Mouse (Mus musculus) neural tube, embryonic 15.5 days (tissue): ENCODE data around the gene Rbm15. TPM values are rescaled to one million over a fixed set of nuclear protein-coding genes. Genes with fewer than 3 reads are reported as not detected.

Experiments
- ATAC-seq: fragments of 200-750 bp; cut with Nextera tagmentation; 2 replicates; pipeline ENCODE4 v1.8.0; 2017; ENCODE audit warnings: mild to moderate bottlenecking, moderate TSS enrichment, moderate library complexity; ENCODE audit not compliant: low FRiP score
- H3K27ac ChIP-seq: fragments of 300-500 bp; sonication (generic); replicated peaks from 2 replicates; pipeline ENCODE4 v1.5.1; 2015; ENCODE audit warnings: mild to moderate bottlenecking, inconsistent platforms
- H3K27me3 ChIP-seq: fragments of 300-500 bp; sonication (generic); replicated peaks from 2 replicates; pipeline ENCODE4 v1.6.1; 2015; ENCODE audit warnings: inconsistent platforms
- H3K36me3 ChIP-seq: fragments of 300-500 bp; sonication (generic); 2 replicates; pipeline ENCODE4 v1.6.1; 2015; ENCODE audit warnings: inconsistent platforms
- H3K4me1 ChIP-seq: fragments of 300-500 bp; sonication (generic); 2 replicates; pipeline ENCODE4 v1.6.1; 2015; ENCODE audit warnings: inconsistent platforms
- H3K4me2 ChIP-seq: fragments of 300-500 bp; sonication (generic); 2 replicates; pipeline ENCODE4 v1.6.1; 2015; ENCODE audit warnings: inconsistent platforms, mild to moderate bottlenecking, moderate library complexity
- H3K4me3 ChIP-seq: fragments of 300-500 bp; sonication (generic); replicated peaks from 2 replicates; pipeline ENCODE4 v1.5.1; 2015; ENCODE audit warnings: mild to moderate bottlenecking, inconsistent platforms
- H3K9ac ChIP-seq: fragments of 300-500 bp; sonication (generic); replicated peaks from 2 replicates; pipeline ENCODE4 v1.6.1; 2015; ENCODE audit warnings: mild to moderate bottlenecking, inconsistent platforms
- H3K9me3 ChIP-seq: fragments of 300-500 bp; sonication (generic); replicated peaks from 2 replicates; pipeline ENCODE4 v1.6.1; 2016; ENCODE audit warnings: inconsistent platforms
- WGBS: fragments of 180-500 bp; shearing (Covaris S2); methylation state at CpG from one replicate; pipeline ENCODE4 v1.1.7; 2015; ENCODE audit warnings: mixed read lengths; 5-methylcytosine and 5-hydroxymethylcytosine counted together
- polyA plus RNA-seq: library from polyadenylated mRNA; unstranded; fragments of >200 nt; fragmentation: Nextera tagmentation; extraction: Ambion mirVana; gene quantifications from 2 replicates; pipeline ENCODE4 v1.2.1, GENCODE M21; 2015

The Rbm15 gene
- polyA plus RNA-seq = 6.3 and 8.1 TPM in 2 replicates

- H3K4me2 ChIP-seq = peak within 1 kb of the TSS; percentile 97
- H3K27ac ChIP-seq = peak within 1 kb of the TSS; percentile 93
- peaks cover 13% of the 10 kb centered on the region for H3K36me3 ChIP-seq
- WGBS = under 1% methylated on average over 62 of the region's 62 CpGs
- peak; percentile 96 for ATAC-seq
- no peaks in the 10 kb centered on the region for H3K9me3 ChIP-seq
- H3K27me3 ChIP-seq = no peaks in the 10 kb centered on the region
- H3K4me1 ChIP-seq = peaks cover 31% of the 10 kb centered on the region
- H3K4me3 ChIP-seq = peak within 1 kb of the TSS; percentile 90
- H3K9ac ChIP-seq = peak within 1 kb of the TSS; percentile 80
These were observed at the start of gene Rbm15 for GRCm38 (mm10) chr3:107333381-107334201. Gene Rbm15 (minus strand): TSS chr3:107333673.

DNA sequence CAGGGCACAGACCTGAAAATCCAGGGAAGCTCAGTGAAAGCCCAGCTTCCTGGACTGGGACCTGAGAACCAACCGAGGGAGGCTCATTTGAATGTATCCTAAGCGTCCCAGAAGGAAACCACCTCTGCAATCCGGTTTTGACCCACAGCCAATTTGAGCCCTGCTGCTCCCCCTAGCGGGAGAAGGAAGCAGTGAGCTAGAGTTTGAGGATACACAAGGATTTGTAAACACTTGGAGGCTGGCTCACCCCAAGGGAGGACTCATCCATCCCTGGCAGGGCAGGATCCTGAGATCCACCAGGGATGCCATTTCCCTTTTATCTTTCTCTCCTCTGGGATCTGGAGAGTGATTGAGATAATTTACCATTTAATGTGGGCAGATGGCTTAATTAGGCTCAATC is 45.9 kb upstream of the Rbm15 start:
- Histone ChIP-seq H3K36me3 (no peaks in the 10 kb centered on the region), H3K27me3 (no peaks in the 10 kb centered on the region), H3K9ac (no peak overlapping the region), H3K4me1 (peaks cover 26% of the 10 kb centered on the region), H3K27ac (no peak overlapping the region), H3K4me2 (no peak overlapping the region), H3K4me3 (no peak overlapping the region), H3K9me3 (no peaks in the 10 kb centered on the region)
- ATAC-seq = no peak; the same call in 1 of the 2 replicates
- 5% methylated on average over 4 of the region's 4 CpGs for WGBS

GRCm38 (mm10) chr3:107378626-107379025 is 45.2 kb upstream of the Rbm15 start:
- no peak overlapping the region for H3K4me2 ChIP-seq
- no peaks in the 10 kb centered on the region for H3K27me3 ChIP-seq
- H3K4me1 ChIP-seq = peaks cover 26% of the 10 kb centered on the region
- H3K36me3 ChIP-seq = no peaks in the 10 kb centered on the region
- no peak overlapping the region for H3K9ac ChIP-seq
- H3K9me3 ChIP-seq = no peaks in the 10 kb centered on the region
- ATAC-seq = no peak
- 89% methylated on average over 5 of the region's 5 CpGs for WGBS
- H3K27ac ChIP-seq = no peak overlapping the region
- H3K4me3 ChIP-seq = no peak overlapping the region

DNA sequence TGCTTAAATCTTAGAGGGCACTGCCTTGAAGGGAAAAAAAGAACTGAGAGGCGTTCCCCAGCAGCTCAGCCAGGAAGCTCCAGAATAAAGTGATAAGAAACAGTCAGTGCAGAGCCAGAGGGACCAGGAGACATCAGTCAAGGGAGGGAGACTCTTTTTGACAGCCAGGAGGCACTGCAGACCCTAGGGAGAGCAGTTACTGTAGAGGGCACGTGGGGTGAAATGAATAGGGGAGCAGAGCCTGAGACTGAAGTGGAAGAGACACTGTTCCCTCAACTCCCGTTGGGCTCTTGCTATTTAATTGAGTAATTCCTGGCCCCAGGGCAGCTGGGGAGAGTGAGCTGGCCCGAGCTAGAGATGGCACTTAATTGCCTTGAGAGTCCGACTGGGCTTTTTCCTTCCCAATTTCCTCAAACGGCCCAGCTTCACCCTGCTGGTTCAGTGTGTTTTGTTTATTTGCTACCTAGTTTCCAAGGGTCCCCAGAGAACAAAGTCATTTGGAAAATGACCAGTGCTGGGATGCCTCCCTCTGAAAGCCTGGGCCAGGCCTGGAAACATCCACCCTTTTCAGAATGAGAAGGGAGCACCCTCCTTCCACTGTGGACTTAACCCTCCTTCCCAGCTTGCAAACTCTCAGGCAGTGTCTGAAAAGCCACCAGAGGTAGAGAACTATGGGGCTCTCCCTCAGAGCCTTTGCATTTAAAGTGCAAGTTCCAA is 41.6 kb upstream of the Rbm15 start:
- Histone ChIP-seq H3K4me2 (no peak overlapping the region), H3K4me3 (no peak overlapping the region), H3K4me1 (peaks cover 17% of the 10 kb centered on the region), H3K27ac (no peak overlapping the region), H3K36me3 (no peaks in the 10 kb centered on the region), H3K9ac (no peak overlapping the region), H3K27me3 (no peaks in the 10 kb centered on the region), H3K9me3 (no peaks in the 10 kb centered on the region)
- 12% methylated on average over 6 of the region's 6 CpGs for WGBS
- no peak for ATAC-seq

DNA sequence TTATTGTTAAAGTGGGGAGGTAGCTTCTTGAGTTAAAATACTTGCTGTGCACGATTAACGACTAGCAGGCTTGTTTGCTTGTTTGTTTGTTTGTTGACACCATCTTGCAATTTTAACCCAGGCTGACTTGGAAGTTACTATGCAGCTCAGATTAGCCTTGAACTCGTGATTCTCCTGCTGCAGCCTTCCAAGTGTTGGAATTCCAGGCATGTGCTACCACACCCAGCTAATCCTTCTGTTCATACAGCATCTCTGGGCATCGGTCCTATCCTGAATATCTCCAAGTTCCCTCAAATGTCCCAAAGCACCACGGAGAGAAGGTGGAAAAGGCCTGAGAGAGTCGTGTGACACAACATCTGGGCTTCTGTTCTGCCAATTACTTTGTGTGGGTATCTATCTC is 35.7 kb upstream of the Rbm15 start:
- H3K4me1 ChIP-seq = 0 out of 2 replicates have a peak, but pooled peaks cover 3% of the 10 kb centered on the region
- no peak overlapping the region for H3K27ac ChIP-seq
- no peak for ATAC-seq
- 88% methylated on average over 6 of the region's 6 CpGs for WGBS
- no peak overlapping the region for H3K4me3 ChIP-seq
- H3K9me3 ChIP-seq = no peaks in the 10 kb centered on the region
- H3K9ac ChIP-seq = no peak overlapping the region
- no peak overlapping the region for H3K4me2 ChIP-seq
- peaks cover 5% of the 10 kb centered on the region; the same call in 1 of the 2 replicates for H3K27me3 ChIP-seq
- H3K36me3 ChIP-seq = no peaks in the 10 kb centered on the region

GRCm38 (mm10) chr3:107367938-107368599 is 34.6 kb upstream of the Rbm15 start:
- Histone ChIP-seq H3K27ac (no peak overlapping the region), H3K27me3 (peaks cover 5% of the 10 kb centered on the region; the same call in 1 of the 2 replicates), H3K36me3 (no peaks in the 10 kb centered on the region), H3K4me2 (no peak overlapping the region), H3K4me3 (no peak overlapping the region), H3K9ac (no peak overlapping the region), H3K9me3 (no peaks in the 10 kb centered on the region), H3K4me1 (0 out of 2 replicates have a peak, but pooled peaks cover 3% of the 10 kb centered on the region)
- 92% methylated on average over 8 of the region's 8 CpGs for WGBS
- no peak for ATAC-seq

GRCm38 (mm10) chr3:107365341-107365740 is 31.9 kb upstream of the Rbm15 start:
- peaks cover 5% of the 10 kb centered on the region; the same call in 1 of the 2 replicates for H3K27me3 ChIP-seq
- H3K4me1 ChIP-seq = 0 out of 2 replicates have a peak, but pooled peaks cover 3% of the 10 kb centered on the region
- no peak overlapping the region for H3K4me3 ChIP-seq
- no peak for ATAC-seq
- no peaks in the 10 kb centered on the region for H3K36me3 ChIP-seq
- WGBS = 70% methylated on average over 4 of the region's 4 CpGs
- H3K4me2 ChIP-seq = no peak overlapping the region
- no peak overlapping the region for H3K27ac ChIP-seq
- H3K9me3 ChIP-seq = no peaks in the 10 kb centered on the region
- no peak overlapping the region for H3K9ac ChIP-seq

- H3K4me3 ChIP-seq = no peak overlapping the region
- no peak for ATAC-seq
- peaks cover 7% of the 10 kb centered on the region; the same call in 1 of the 2 replicates for H3K27me3 ChIP-seq
- no peaks in the 10 kb centered on the region for H3K36me3 ChIP-seq
- WGBS = 87% methylated on average over 5 of the region's 5 CpGs
- H3K9ac ChIP-seq = no peak overlapping the region
- no peak overlapping the region for H3K27ac ChIP-seq
- no peaks in the 10 kb centered on the region for H3K9me3 ChIP-seq
- 0 out of 2 replicates have a peak, but pooled peaks cover 3% of the 10 kb centered on the region for H3K4me1 ChIP-seq
- H3K4me2 ChIP-seq = no peak overlapping the region
These were observed 29.9 kb upstream of the Rbm15 start for GRCm38 (mm10) chr3:107363391-107363790.

DNA sequence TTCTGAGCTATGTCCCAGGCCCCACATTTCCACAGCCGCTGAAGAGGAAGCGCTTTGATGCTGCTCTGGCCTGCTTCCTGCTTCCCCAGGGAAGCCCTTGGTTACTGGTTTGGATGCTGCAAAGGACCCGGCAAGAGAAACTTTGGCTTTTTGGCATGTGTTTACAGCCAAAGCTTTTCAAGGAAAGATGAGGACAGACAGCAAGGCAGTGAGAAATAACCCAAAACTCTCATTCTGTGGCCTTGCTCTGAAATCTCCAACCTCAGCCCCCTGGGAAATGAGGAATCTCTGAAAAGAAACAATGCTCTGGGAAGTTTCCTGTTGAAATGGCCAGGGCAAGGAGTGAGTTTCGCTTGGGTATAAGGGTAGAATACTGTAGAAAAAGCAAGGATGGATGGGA is 26.9 kb upstream of the Rbm15 start:
- Histone ChIP-seq H3K4me3 (no peak overlapping the region), H3K9me3 (no peaks in the 10 kb centered on the region), H3K4me2 (no peak overlapping the region), H3K36me3 (no peaks in the 10 kb centered on the region), H3K4me1 (peaks cover 6% of the 10 kb centered on the region), H3K27ac (no peak overlapping the region), H3K27me3 (peaks cover 9% of the 10 kb centered on the region), H3K9ac (no peak overlapping the region)
- 63% methylated on average over 4 of the region's 4 CpGs for WGBS
- no peak for ATAC-seq

DNA sequence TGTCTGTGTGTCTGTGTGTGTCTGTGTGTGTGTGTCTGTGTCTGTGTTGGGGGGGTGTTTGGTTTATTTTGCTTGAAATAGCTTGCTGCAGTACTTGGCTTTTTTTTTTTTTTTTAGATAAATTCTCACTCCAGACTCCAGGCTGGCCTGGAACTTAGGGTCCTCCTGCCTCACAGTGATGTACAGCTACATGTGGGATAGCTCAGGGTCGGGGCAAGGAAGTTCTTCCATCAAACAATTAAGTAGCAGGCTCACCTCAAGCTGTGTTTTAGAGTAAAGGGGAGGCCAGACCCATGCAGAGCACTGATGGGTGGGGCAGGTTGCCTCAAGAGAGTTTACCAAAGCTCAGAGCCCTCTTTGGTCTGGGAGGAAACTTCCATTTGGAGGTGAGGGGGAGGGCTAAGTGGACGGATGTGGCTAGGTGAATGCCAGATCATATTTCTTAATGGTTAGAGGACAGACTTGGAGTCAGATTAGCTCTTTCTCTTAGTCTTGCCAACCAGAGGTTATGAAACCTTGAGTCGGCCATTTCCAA is 24.3 kb upstream of the Rbm15 start:
- no peaks in the 10 kb centered on the region for H3K9me3 ChIP-seq
- no peak overlapping the region for H3K9ac ChIP-seq
- no peak overlapping the region for H3K4me3 ChIP-seq
- peak; percentile 21; the same call in 1 of the 2 replicates for ATAC-seq
- 71% methylated on average over 3 of the region's 3 CpGs for WGBS
- H3K36me3 ChIP-seq = no peaks in the 10 kb centered on the region
- peaks cover 13% of the 10 kb centered on the region for H3K27me3 ChIP-seq
- peaks cover 6% of the 10 kb centered on the region for H3K4me1 ChIP-seq
- no peak overlapping the region for H3K27ac ChIP-seq
- no peak overlapping the region for H3K4me2 ChIP-seq

DNA sequence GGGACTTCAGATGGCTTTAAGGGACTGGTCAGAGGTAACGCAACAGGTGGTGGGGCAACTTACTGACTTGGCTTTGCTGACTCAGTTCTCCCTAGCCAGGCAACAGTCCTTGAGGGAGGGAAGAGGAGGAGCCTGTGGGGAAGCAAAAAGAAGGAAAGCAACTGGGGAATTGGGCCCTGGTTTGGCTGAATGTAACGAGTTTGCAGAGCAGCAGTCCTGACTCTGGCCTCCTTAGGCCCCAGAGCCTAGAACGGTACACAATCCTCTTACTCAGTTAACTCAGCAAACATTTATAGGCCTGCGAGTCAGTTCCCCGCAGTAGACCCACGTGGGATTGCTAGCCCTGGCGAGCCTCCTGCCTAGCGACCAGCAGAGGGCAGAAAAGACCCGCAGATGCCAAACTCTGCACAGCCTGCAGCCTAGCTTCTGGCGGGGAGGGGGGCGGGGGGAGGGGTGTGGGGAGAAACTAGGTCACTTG is 23.5 kb upstream of the Rbm15 start:
- H3K27ac ChIP-seq = no peak overlapping the region
- no peak overlapping the region for H3K9ac ChIP-seq
- no peak overlapping the region for H3K4me3 ChIP-seq
- no peaks in the 10 kb centered on the region for H3K36me3 ChIP-seq
- H3K4me1 ChIP-seq = peaks cover 6% of the 10 kb centered on the region
- peak; percentile 97 for ATAC-seq
- no peaks in the 10 kb centered on the region for H3K9me3 ChIP-seq
- H3K4me2 ChIP-seq = peak overlapping the region; percentile 26
- WGBS = 2% methylated on average over 11 of the region's 11 CpGs
- H3K27me3 ChIP-seq = peaks cover 13% of the 10 kb centered on the region
